Mouse (Mus musculus): ENCODE data around the gene Slc35e3.

- TF ChIP-seq CTCF (IDR thresholded peaks at IDR 0.05; ENCODE audit: low read depth), result no peak
- no peak for TF ChIP-seq EP300 (optimal IDR thresholded peaks at IDR 0.05)
Measured at GRCm38 (mm10) chr10:117699914-117700313, 46.3 kb downstream of the Slc35e3 start.

Data from stomach, postnatal 0 days (tissue).